Mouse (Mus musculus) heart, postnatal 14 days (tissue): ENCODE data around the gene Mrpl33. TPM values are rescaled to one million over a fixed set of nuclear protein-coding genes. Genes with fewer than 3 reads are reported as not detected.
A peak's percentile ranks its signal among the peaks of the same experiment; 100 is the strongest.

ENCODE experiments used
- DNase-seq, 2 experiments: peaks; one replicate each; pipeline ENCODE4 v3.0.0; 2021 to 2022
- intact Hi-C: fragments of 180-260 bp; cut with DNase I; formaldehyde crosslinking; loops from one replicate; pipeline ENCODE4 v1.15.1; 2025
- microRNA-seq, 2 experiments: library from miRNA; unstranded; fragments of <30 nt; microRNA quantifications; one replicate each; pipeline ENCODE4 v1.2.0; 2021 to 2022
- total RNA-seq, 2 experiments: library from RNA; stranded (reverse); gene quantifications; 2 replicates each; pipeline ENCODE4 v1.2.3; 2021

Gene Mrpl33
- total RNA-seq, 2 experiments from 2014 or later, result 280 to 291 TPM

GRCm38 (mm10) chr5:31686040-31686439 lies 89.3 kb downstream of the Mrpl33 start:
- DNase-seq, result no peak
- intact Hi-C loops, result no loop called here

- intact Hi-C loops, result no loop called here
- DNase-seq, result no peak
Measured at GRCm38 (mm10) chr5:31687972-31688371, 91.2 kb downstream of the Mrpl33 start.

- DNase-seq, result no peak
- intact Hi-C loops, result no loop called here
Measured at GRCm38 (mm10) chr5:31693191-31693590, 96.5 kb downstream of the Mrpl33 start.

- no peak for DNase-seq
- intact Hi-C loops, result loop anchor here (2.0 to 5.0 kb wide), 4 partner anchors 85 to 500 kb away; no protein-coding TSS in a partner anchor
Measured at GRCm38 (mm10) chr5:31696971-31697643, 100.4 kb downstream of the Mrpl33 start, which contains the start of gene Rbks. Gene Rbks (minus strand): TSS chr5:31697627.

GRCm38 (mm10) chr5:31697644-31698296 lies 101.0 kb downstream of the Mrpl33 start, which contains the start of gene Babam2:
Gene Babam2 (plus strand): TSS chr5:31697684.
- DNase-seq, result peak; percentile 95 to 96
- intact Hi-C loops, result loop anchor here (2.0 to 5.0 kb wide), 5 partner anchors 85 to 500 kb away; no protein-coding TSS in a partner anchor

GRCm38 (mm10) chr5:31698297-31698726 lies 101.6 kb downstream of the Mrpl33 start:
- DNase-seq, result peak; percentile 80 to 83
- intact Hi-C loops, result loop anchor here (2.0 to 5.0 kb wide), 4 partner anchors 86 to 499 kb away; no protein-coding TSS in a partner anchor

GRCm38 (mm10) chr5:31698931-31699330 lies 102.2 kb downstream of the Mrpl33 start:
- no peak for DNase-seq
- intact Hi-C loops, result loop anchor here (2.0 to 5.0 kb wide), 4 partner anchors 87 to 498 kb away; no protein-coding TSS in a partner anchor

- DNase-seq, result no peak
- intact Hi-C loops, result loop anchor here (2.0 to 5.0 kb wide), 4 partner anchors 87 to 498 kb away; no protein-coding TSS in a partner anchor
Measured at GRCm38 (mm10) chr5:31699397-31699796, 102.7 kb downstream of the Mrpl33 start.

GRCm38 (mm10) chr5:31704971-31705370 lies 108.2 kb downstream of the Mrpl33 start:
- intact Hi-C loops, result no loop called here
- no peak for DNase-seq

GRCm38 (mm10) chr5:31706826-31707225 lies 110.1 kb downstream of the Mrpl33 start:
- no peak for DNase-seq
- intact Hi-C loops, result no loop called here

GRCm38 (mm10) chr5:31709389-31709788 lies 112.7 kb downstream of the Mrpl33 start:
- intact Hi-C loops, result no loop called here
- peak in 1 of 2 experiments; percentile 11 for DNase-seq

- intact Hi-C loops, result no loop called here
- no peak for DNase-seq
Measured at GRCm38 (mm10) chr5:31713280-31713711, 116.6 kb downstream of the Mrpl33 start.

GRCm38 (mm10) chr5:31713841-31714264 lies 117.1 kb downstream of the Mrpl33 start:
- intact Hi-C loops, result no loop called here
- DNase-seq, result no peak

Small RNA genes lying within 50 kb of the gene (microRNA-seq; reads per million reads assigned to microRNA genes)
- gene Mir3473e, result 0 reads per million in 2 experiments

Other genes starting within 250 kb of the Mrpl33 start
- 10 to 100 TPM; 19.9 to 20.5 TPM for gene Zfp512, start 144.5 kb upstream of the Mrpl33 start, total RNA-seq
- under 1 TPM in 1 of 2 experiments, not detected in 1; 0.22 TPM for gene 4930548H24Rik, start 111.2 kb upstream of the Mrpl33 start, total RNA-seq
- gene Gpn1, start 102.2 kb upstream of the Mrpl33 start, total RNA-seq, result 10 to 100 TPM; 20.0 to 20.9 TPM
- gene Slc4a1ap, start 69.9 kb upstream of the Mrpl33 start, total RNA-seq, result 10 to 100 TPM; 21.4 to 21.9 TPM
- gene Supt7l, start 69.1 kb upstream of the Mrpl33 start, total RNA-seq, result 10 to 100 TPM; 13.9 to 14.0 TPM
- gene Rbks, start 100.7 kb downstream of the Mrpl33 start, total RNA-seq, result 1 to 10 TPM; 3.9 to 4.5 TPM
- gene Babam2, start 100.7 kb downstream of the Mrpl33 start, total RNA-seq, result 10 to 100 TPM; 34.1 to 35.9 TPM